Mouse (Mus musculus): ENCODE results near the gene Sppl2b. TPM values are rescaled to one million over a fixed set of nuclear protein-coding genes. Genes with fewer than 3 reads are reported as not detected.

The Sppl2b gene
- polyA plus RNA-seq, 2 experiments = 40.8 to 86.8 TPM

DNA sequence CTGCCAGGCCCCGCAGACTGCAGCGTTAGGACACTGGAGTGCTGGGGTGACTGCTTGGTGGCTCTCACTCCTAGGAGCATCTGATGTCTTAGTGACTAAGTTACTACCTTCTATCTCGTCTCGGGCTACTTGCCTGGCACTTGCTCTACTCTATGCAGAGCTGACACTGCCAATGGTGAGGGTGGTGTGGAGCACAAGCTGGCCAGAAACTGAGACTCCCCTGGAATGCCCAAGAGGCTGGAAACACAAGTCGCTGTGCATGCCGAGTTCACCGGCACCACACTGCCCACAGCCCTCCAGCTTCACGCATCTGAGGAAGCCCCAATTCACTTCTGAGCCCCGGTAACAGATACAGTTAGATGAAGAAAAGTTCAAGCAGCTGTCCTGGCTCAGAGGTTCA lies 19.0 kb downstream of the Sppl2b start:
- 76% methylated on average over 9 of the region's 9 CpGs for WGBS
- no peak for TF ChIP-seq POLR2A (IDR thresholded peaks at IDR 0.05; ENCODE audit: borderline replicate concordance, extremely low read depth, insufficient read depth, insufficient read length)
- H3K9me3 ChIP-seq (ENCODE audit: control insufficient read depth, low read length) = no peaks in the 10 kb centered on the region
- H3K27ac ChIP-seq (replicated peaks; ENCODE audit: low read depth, low read length) = no peak overlapping the region
- H3K4me2 ChIP-seq (replicated peaks; ENCODE audit: low read depth, low read length, severe bottlenecking) = no peak overlapping the region
- no peak overlapping the region for H3K4me3 ChIP-seq (replicated peaks; ENCODE audit: low read length)
- no peaks in the 10 kb centered on the region for H3K4me1 ChIP-seq (ENCODE audit: control insufficient read depth, insufficient read depth, low read length)
- no peaks in the 10 kb centered on the region for H3K27me3 ChIP-seq (ENCODE audit: control insufficient read depth, insufficient read depth, low read length)
- no peak overlapping the region for H3K9ac ChIP-seq (ENCODE audit: low read depth, low read length, severe bottlenecking)
- ATAC-seq (ENCODE audit: low FRiP score, low read depth) (no peak), DNase-seq (ENCODE audit: low spot score) (no peak)
- no peaks in the 10 kb centered on the region for H3K36me3 ChIP-seq (ENCODE audit: control insufficient read depth, insufficient read depth, low read length)

DNA sequence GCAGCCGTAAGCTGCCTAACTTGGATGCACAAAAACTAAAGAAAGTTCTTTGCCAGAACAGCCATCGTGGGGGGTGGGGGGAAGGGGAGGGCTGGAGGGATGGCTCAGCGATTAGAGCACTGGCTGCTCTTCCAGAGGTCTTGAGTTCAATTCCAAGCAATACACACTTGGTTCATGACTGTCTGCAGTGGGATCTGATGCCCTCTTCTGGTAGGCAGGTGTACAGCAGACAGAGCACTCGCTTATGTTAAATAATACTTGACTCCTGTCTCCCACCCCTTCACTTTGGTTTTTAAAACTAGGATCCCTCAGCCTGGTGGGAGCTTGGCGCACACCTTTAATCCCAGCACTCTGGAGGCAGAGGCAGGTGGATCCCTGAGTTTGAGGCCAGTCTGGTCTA lies 21.0 kb downstream of the Sppl2b start:
- Histone ChIP-seq H3K27ac (replicated peaks; ENCODE audit: low read depth, low read length) (no peak overlapping the region), H3K9ac (ENCODE audit: low read depth, low read length, severe bottlenecking) (no peak overlapping the region), H3K9me3 (ENCODE audit: control insufficient read depth, low read length) (no peaks in the 10 kb centered on the region), H3K36me3 (ENCODE audit: control insufficient read depth, insufficient read depth, low read length) (no peaks in the 10 kb centered on the region), H3K27me3 (ENCODE audit: control insufficient read depth, insufficient read depth, low read length) (no peaks in the 10 kb centered on the region), H3K4me1 (ENCODE audit: control insufficient read depth, insufficient read depth, low read length) (no peaks in the 10 kb centered on the region), H3K4me3 (replicated peaks; ENCODE audit: low read length) (no peak overlapping the region), H3K4me2 (replicated peaks; ENCODE audit: low read depth, low read length, severe bottlenecking) (no peak overlapping the region)
- TF ChIP-seq POLR2A (IDR thresholded peaks at IDR 0.05; ENCODE audit: borderline replicate concordance, extremely low read depth, insufficient read depth, insufficient read length) = no peak
- DNase-seq (ENCODE audit: low spot score) (peak; percentile 47), ATAC-seq (ENCODE audit: low FRiP score, low read depth) (peak; percentile 43; the same call in 1 of the 2 replicates)
- WGBS = 33% methylated on average over 5 of the region's 5 CpGs

DNA sequence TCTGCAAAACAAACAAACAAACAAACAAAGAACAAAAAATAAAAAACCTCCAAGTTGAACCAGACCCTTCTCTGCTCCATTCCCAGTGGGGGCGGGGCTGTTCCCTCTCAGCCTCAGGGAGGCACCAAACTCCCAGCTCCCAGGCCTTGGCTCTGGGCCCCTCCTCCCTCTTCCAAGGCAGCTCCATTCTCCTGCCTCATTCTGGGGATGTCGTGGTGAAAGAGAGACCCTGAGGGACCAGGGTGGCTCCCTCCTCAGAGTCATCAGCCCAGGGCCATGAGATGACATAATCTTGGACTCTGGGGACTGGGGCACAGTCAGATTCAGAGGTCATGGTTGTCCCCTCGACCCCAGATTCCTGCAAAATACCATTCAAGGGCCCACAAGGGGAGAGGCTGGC lies 21.5 kb downstream of the Sppl2b start:
- WGBS = 27% methylated on average over 3 of the region's 3 CpGs
- Histone ChIP-seq H3K4me1 (ENCODE audit: control insufficient read depth, insufficient read depth, low read length) (no peaks in the 10 kb centered on the region), H3K4me3 (replicated peaks; ENCODE audit: low read length) (no peak overlapping the region), H3K9ac (ENCODE audit: low read depth, low read length, severe bottlenecking) (no peak overlapping the region), H3K9me3 (ENCODE audit: control insufficient read depth, low read length) (no peaks in the 10 kb centered on the region), H3K36me3 (ENCODE audit: control insufficient read depth, insufficient read depth, low read length) (no peaks in the 10 kb centered on the region), H3K27me3 (ENCODE audit: control insufficient read depth, insufficient read depth, low read length) (no peaks in the 10 kb centered on the region), H3K4me2 (replicated peaks; ENCODE audit: low read depth, low read length, severe bottlenecking) (no peak overlapping the region), H3K27ac (replicated peaks; ENCODE audit: low read depth, low read length) (no peak overlapping the region)
- no peak for DNase-seq (ENCODE audit: low spot score)
- no peak for ATAC-seq (ENCODE audit: low FRiP score, low read depth)
- no peak for TF ChIP-seq POLR2A (IDR thresholded peaks at IDR 0.05; ENCODE audit: borderline replicate concordance, extremely low read depth, insufficient read depth, insufficient read length)

DNA sequence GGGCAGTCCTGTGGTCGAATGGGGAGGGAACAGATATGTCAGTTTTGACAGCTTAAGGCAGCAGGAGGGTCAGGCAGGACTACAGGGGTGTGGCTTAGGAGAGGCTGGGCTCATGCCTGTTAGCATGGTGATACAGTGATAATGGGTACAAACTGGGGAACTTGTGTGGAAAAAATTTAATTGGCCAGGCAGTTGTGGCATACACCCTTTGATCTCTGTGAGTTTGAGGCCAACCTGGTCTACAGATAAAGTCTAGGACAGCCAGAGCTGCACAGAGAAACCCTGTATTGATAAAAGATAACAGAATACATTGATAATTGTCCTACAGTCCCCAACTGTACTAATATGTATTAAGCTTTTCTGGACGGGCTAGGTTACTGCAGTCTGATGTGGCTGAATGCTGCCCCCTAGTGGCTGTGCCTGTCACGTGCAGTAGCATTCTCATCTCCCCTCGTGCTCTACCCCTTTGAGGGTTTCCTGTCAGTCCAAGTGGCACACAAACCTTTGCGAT lies 25.1 kb downstream of the Sppl2b start:
- H3K36me3 ChIP-seq (ENCODE audit: control insufficient read depth, insufficient read depth, low read length) = no peaks in the 10 kb centered on the region
- ATAC-seq (ENCODE audit: low FRiP score, low read depth) (no peak; the same call in 1 of the 2 replicates), DNase-seq (ENCODE audit: low spot score) (peak; percentile 74)
- no peaks in the 10 kb centered on the region for H3K4me1 ChIP-seq (ENCODE audit: control insufficient read depth, insufficient read depth, low read length)
- no peak overlapping the region for H3K4me3 ChIP-seq (replicated peaks; ENCODE audit: low read length)
- 22% methylated on average over 5 of the region's 5 CpGs for WGBS
- H3K4me2 ChIP-seq (replicated peaks; ENCODE audit: low read depth, low read length, severe bottlenecking) = no peak overlapping the region
- no peak overlapping the region for H3K27ac ChIP-seq (replicated peaks; ENCODE audit: low read depth, low read length)
- TF ChIP-seq POLR2A (IDR thresholded peaks at IDR 0.05; ENCODE audit: borderline replicate concordance, extremely low read depth, insufficient read depth, insufficient read length) = no peak
- no peak overlapping the region for H3K9ac ChIP-seq (ENCODE audit: low read depth, low read length, severe bottlenecking)
- H3K9me3 ChIP-seq (ENCODE audit: control insufficient read depth, low read length) = no peaks in the 10 kb centered on the region
- no peaks in the 10 kb centered on the region for H3K27me3 ChIP-seq (ENCODE audit: control insufficient read depth, insufficient read depth, low read length)

DNA sequence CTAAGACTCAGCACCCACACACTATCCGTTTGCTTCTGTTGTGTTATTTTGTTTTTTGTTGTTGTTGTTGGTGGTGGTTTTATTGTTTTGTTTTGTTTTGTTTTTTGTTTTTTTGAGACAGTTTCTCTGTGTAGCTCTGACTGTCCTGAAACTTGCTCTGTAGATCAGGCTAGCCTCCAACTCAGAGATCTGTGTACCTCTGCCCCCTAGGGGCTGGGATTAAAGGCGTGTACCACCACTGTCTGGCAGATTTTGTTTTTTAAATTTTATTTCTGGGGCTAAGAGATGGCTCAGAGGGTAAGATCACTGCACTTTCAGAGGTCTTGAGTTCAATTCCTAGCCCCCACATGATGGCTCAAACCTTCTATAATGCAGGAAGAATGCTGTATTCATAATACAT lies 25.8 kb downstream of the Sppl2b start:
- no peak for TF ChIP-seq POLR2A (IDR thresholded peaks at IDR 0.05; ENCODE audit: borderline replicate concordance, extremely low read depth, insufficient read depth, insufficient read length)
- Histone ChIP-seq H3K27ac (replicated peaks; ENCODE audit: low read depth, low read length) (no peak overlapping the region), H3K4me1 (ENCODE audit: control insufficient read depth, insufficient read depth, low read length) (no peaks in the 10 kb centered on the region), H3K9ac (ENCODE audit: low read depth, low read length, severe bottlenecking) (no peak overlapping the region), H3K4me2 (replicated peaks; ENCODE audit: low read depth, low read length, severe bottlenecking) (no peak overlapping the region), H3K4me3 (replicated peaks; ENCODE audit: low read length) (no peak overlapping the region), H3K27me3 (ENCODE audit: control insufficient read depth, insufficient read depth, low read length) (no peaks in the 10 kb centered on the region), H3K9me3 (ENCODE audit: control insufficient read depth, low read length) (no peaks in the 10 kb centered on the region), H3K36me3 (ENCODE audit: control insufficient read depth, insufficient read depth, low read length) (no peaks in the 10 kb centered on the region)
- WGBS = 74% methylated on average over 2 of the region's 2 CpGs
- no peak for DNase-seq (ENCODE audit: low spot score)
- no peak for ATAC-seq (ENCODE audit: low FRiP score, low read depth)

DNA sequence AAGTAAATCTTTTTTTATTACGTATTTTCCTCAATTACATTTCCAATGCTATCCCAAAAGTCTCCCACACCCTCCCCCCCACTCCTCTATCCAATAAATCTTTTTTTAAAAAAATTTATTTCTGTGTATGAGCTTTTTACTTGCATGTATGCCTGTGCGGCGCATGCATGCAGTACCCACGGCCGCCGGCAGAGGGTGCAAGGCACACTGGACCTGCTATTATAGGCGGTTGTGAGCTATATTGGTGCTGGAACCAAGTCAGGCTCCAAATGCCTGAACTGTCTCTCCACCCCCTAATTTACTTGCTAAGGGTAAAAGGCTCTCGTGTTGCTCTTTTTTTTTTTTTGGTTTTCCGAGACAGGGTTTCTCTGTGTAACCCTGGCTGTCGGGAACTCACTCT lies 26.2 kb downstream of the Sppl2b start:
- Histone ChIP-seq H3K27me3 (ENCODE audit: control insufficient read depth, insufficient read depth, low read length) (no peaks in the 10 kb centered on the region), H3K36me3 (ENCODE audit: control insufficient read depth, insufficient read depth, low read length) (no peaks in the 10 kb centered on the region), H3K4me1 (ENCODE audit: control insufficient read depth, insufficient read depth, low read length) (no peaks in the 10 kb centered on the region), H3K27ac (replicated peaks; ENCODE audit: low read depth, low read length) (no peak overlapping the region), H3K4me2 (replicated peaks; ENCODE audit: low read depth, low read length, severe bottlenecking) (no peak overlapping the region), H3K9me3 (ENCODE audit: control insufficient read depth, low read length) (no peaks in the 10 kb centered on the region), H3K4me3 (replicated peaks; ENCODE audit: low read length) (no peak overlapping the region), H3K9ac (ENCODE audit: low read depth, low read length, severe bottlenecking) (no peak overlapping the region)
- TF ChIP-seq POLR2A (IDR thresholded peaks at IDR 0.05; ENCODE audit: borderline replicate concordance, extremely low read depth, insufficient read depth, insufficient read length) = no peak
- ATAC-seq (ENCODE audit: low FRiP score, low read depth) (no peak), DNase-seq (ENCODE audit: low spot score) (no peak)
- 30% methylated on average over 10 of the region's 10 CpGs for WGBS

All from limb, embryonic 14.5 days (tissue).